Mouse (Mus musculus): ENCODE measurements at regions not wholly inside any gene's neighbourhood (a gene's known extent, or its start where the extent isn't known, plus 50 kb on each side); places are given as distances from the start of the nearest gene placed in this dataset.
"Not testable (repeated sequence)": the region's sequence is repeated elsewhere in the genome, so short reads cannot be mapped to it uniquely, and the experiment has no call there.

DNA sequence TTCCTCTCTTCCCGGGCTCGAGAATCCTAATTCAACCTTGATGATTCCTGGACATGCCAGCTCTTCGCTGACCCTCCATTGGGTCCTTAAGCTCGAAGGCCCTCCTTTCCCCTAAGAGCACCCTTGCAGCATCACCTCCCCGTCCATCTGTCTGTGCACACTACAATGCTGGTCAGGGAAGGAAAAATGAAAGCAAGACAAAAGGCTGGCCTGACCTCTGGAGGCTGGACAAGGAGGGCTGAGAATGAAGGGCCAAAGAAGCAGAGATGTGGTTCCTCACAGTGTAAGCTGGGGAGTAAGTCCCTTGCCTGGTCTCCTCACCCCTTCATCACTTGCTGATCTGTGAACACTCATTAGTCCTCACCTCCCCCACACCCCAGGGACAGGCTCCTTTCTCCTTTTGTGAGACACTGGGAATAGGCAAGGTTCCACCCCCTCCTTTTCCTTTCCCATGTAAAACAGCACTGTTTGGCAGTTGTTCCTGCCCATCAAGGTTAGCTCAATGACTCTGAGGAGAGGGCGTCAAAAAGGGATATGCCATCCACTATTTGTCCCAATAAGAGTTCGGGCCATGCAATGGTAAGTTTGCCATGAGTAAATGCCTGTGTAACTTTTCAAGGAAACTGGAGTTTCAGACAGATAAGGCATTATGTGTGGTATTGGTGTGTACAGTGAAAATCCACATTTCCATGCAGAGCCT, 332.3 kb downstream of the Diras2 start:
- DNase-seq (ENCODE audit: low spot score) = no peak

DNA sequence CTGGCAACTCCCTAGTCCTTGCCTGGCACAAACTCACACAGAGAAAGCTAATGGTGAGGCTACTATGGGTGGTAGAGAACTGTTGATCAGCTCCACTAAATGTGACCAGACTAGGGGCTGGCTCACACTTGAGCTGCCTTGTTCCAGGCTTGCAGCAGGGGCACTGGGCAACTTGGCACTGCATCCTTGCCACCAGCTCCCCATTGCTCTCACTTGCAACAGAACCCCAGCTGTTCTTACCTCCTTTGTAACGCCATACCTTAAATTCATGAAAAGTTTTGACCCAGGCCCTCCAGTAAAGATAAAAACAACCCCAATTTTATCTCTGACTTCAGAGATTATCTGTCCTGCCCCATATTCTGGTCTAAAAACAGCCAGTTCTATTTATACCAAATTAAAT, 328.7 kb downstream of the Diras2 start:
- no peak for DNase-seq (ENCODE audit: low spot score)

DNA sequence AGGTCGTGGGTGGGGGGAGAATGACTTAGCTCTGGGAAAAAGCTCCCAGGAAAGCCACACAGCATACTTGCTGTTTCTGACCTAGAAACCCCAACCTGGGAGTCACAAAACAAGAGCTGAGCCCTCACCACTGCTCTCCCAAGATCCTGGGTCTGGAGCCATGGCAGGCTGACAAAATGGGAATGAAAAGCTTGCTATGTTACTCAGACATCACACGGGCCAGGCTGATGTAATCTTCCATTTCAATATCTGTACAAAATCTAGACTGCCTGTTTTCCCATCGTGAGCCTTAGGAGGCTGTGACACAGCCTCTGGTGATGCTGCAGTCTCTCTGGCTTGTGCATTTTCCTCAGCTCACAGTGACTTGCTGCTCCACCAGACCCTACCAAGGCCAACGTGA, 325.1 kb downstream of the Diras2 start:
- no peak for DNase-seq (ENCODE audit: low spot score)

DNA sequence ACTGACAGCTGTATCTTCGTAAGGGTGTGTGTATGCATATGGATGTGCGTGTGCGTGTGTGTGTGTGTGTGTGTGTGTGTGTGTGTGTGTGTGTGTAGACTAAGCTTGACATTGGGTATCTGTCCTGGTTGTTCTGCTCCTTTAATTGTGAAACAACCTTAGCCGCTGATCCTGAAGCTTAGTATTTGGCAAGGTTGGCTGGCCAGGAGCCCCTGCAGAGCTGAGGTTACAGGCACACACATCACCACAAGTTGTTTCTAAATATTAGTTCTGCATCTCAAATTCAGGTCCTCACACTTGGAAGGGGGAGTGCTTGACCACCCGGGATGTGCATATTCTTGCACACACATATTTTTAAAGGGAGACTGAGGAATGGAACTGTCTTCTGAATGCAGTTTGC, 314.7 kb downstream of the Diras2 start:
- no peak for DNase-seq (ENCODE audit: low spot score)

DNA sequence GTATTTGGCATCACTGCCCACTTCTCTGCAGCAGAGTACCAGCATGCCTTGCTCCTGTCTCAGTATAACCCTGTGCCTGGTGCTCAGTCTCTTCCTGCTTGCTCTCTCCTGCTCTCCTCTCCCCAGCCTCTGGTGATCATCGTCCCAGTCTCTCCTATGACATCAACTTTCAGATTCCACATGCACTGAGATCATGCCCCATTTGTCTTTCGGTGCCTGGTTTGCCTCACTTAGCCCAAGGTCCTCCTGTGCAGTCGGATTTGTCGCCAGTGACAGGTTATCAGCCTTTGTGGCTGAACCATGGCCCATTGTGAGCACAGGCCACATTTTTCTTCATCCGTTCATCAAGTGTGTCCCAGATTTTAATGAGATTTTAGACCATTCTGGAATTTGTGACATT, 314.0 kb downstream of the Diras2 start:
- DNase-seq (ENCODE audit: low spot score) = no peak

DNA sequence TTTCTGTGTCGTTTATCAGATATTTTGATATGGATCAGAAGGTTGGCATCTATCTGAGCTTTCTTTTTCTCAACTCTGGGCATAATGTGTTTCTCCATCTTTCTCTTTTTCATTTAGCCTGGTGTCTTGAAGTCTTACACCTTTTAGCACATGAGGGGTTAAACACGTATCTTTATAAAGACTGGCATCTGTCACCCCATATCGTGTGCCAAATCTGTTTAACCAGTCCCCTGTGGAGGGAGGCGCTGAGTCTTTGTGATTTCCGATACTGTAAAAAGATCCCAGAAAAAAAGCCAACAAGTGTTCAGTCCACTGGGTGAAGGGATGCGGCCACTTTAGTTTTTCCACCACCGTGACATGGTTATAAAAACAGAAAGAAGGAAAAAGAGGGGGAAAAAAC, 313.3 kb downstream of the Diras2 start:
- no peak for DNase-seq (ENCODE audit: low spot score)

DNA sequence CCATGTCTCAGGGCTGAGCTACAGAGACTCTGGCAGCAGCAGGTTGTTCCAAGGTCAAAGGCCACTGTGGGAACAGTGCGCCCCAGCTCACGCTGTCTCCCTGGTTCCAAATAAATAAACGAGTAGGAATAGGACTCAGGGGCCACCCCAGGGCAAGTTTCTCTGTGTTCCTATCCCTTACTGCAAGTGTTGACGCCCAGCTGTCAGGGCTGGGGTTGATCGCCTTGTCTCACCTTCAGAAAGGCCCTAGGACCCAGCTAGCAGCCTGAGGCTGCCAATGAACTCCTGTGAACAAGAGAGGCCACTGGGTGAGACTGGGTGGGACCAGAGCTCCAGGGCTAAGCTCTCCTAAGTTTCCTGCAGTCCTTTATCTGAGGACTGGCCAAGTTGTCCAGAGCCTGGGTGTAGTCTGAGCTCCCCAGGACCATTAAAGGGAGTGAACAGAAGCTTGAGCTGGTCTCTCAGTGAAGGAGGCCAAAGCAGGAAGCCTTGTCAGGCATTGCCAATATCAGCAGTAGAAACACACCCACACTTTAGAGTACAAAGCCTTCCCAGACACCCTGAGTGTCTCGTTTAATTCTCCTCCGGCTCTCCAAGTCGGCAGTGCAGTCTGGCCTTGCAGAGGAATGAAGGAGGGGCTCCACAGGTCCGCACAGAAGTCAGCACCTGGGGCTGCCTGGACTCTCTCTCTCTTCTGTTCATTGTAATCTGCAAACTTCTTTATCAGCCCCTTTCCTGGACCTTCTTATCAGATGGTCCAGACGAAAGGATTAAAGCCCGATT, 308.6 kb downstream of the Diras2 start:
- no peak for DNase-seq (ENCODE audit: low spot score)

DNA sequence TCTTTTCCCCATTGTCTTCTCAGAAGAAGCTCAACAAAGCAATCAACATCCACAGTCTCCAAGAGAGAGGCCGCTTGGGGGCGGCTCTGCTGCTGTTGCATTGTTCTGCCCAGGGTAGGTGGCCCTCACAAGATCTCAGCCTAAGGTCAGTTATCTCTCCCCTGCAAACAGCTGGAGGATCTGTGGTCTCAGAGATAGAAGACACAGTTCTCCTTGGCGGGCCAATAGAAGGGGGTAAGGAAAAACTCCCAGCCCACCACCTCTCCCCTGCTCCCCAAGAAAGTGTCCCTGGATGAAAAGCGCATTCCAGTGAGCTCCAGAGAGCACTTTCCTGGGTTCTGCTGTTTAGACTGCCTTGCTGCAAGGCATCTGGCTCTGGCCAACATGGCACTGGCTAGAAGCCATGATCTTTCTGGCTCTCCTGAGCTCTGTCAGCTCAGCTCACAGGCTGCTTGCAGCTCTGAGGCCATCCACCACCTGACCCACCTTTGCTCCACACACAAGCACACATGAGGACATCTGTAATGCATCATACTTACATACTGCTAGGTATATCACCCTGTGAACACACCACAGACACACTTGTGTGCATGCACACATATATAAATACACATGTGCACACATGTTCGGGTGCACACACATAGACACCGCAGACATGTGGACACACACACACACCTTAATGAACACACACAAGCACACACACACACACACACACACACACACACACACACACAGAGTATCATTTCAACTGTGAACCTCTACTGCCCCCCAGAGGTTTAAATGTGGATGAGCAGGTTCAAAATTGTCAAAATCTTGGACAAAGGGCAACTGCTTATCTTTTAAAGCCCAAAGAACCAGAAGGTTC, 307.7 kb downstream of the Diras2 start:
- peak; percentile 27 for DNase-seq (ENCODE audit: low spot score)

DNA sequence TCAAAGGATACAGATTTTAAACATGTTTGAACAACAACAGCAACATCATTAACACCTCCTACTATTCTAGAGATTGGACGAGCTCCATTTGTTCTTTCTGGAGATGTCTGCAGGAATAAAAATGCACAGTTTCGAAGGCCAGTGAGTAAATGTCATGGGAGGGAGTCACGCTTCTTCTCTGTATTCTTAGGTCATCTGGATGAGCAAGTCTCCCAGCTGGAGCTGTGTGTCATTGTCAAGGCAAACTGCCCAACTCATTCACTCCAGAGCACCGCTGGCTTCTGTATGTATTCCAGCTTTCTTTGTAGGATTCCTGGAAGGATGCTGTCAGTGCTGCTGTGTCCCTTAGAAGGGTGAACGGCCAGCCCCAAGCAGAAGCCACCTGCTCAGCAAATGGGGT, 297.1 kb downstream of the Diras2 start:
- DNase-seq (ENCODE audit: low spot score) = no peak

DNA sequence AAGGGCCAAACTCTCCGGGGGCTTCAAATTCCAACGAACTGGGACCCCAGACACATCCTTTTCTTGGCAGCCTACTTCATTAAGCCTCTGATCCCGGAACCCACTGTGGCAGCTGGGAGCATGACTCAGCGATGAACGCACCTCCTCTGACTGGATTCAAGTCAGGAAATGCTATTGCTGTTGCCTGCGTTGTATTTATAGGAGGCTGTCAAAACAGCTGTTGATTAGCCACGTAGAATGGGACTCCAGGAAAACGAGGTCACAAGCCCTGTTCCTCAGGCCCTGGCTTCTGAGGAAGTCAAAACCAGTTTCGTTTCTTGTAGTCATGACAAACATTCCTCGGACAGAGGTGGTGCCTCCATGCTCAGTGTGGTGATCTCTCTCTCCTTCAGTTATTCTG, 295.0 kb downstream of the Diras2 start:
- no peak for DNase-seq (ENCODE audit: low spot score)

DNA sequence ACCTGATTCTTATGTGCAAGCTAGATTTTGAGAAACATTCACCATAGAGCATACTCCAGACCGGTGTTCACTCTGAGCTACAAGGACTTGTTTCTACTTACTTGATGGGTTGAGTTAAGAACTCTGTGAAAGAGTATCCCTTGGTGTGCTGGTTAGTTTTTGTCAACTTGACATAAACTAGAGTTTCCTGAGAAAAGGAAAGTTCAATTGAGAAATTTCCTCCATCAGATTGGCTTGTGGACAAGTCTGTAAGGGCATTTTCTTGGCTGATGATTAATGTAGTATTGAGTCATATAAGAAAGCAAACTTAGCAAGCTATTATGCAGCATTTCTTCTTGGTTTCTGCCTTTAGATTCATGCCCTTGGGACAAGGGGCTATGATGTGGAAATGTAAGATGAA, 291.5 kb downstream of the Diras2 start:
- DNase-seq (ENCODE audit: low spot score) = no peak

DNA sequence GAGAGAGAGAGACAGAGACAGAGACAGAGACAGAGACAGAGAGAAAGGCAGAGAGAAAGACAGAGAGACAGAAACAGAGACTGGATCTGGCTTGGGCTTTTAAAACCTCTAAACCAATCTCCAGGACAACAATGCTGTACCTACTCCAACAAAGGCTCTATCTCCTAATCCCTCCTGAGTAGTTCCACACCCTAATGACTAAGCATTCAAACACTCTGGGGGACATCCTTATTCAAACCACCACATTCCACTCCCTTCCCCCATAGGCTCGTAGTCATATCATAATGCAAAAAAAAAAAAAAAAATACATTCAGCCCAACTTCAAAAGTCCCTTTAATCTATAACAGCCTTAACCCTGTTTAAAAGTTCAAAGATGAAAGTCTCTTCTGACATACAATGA, 289.3 kb downstream of the Diras2 start:
- no peak for DNase-seq (ENCODE audit: low spot score)

DNA sequence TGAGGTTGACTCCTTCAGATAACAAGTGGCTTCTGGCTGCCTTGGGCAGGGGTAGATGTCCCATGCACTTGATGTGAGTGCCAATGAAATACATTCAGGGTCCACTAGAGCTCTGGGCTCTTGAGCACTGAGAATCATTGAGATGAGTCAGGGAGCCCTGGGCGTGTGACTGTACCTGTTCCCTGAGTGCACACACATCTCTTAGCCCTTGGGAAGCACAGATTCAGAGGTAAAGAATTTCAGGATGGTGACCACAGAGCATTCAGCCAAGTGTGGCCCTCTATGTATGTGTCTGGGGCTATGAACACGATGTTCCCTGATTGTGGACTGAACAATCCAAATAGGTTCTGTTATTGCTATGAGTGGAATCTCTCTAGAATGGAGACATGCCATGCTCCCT, 281.6 kb downstream of the Diras2 start:
- no peak for DNase-seq (ENCODE audit: low spot score)

DNA sequence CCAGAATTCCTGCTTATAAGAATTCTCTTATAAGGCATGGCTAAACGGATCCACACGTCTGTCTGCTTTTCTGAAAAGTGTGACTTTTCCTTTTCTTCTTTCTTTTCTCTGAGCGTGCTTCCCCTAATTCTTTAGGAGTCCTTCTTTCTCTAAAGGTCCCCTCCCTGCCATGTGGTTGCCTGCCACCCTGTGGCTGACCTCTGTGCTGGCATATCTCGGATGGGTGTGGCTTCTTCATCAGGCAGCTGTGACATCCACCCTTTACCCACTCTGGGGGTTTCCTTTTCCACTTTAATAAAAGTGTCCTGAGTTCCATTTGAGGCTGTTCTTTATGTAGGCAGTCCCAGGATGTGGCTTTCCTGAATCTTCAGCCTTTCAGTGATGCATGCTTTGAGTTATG, 280.7 kb downstream of the Diras2 start:
- DNase-seq (ENCODE audit: low spot score) = no peak

DNA sequence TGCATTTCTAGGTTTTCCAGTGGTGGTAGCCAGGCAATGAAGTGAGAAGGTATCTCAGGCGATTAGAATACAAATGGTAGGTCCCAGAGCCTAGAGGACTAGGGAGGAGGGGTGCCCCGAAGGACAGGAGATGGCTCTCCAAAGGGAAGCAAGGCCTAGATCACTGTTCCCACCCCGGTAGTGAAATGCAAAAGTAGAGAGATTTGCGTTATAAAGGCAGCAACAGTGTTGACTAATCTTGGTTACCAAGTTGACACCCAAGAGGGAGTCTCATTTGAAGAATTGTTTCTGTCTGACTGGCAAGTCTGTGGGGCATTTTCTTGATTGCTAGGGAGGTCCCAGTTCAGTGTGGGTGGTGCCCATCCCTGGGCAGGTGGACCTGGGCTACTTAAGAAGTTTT, 278.8 kb downstream of the Diras2 start:
- no peak for DNase-seq (ENCODE audit: low spot score)

DNA sequence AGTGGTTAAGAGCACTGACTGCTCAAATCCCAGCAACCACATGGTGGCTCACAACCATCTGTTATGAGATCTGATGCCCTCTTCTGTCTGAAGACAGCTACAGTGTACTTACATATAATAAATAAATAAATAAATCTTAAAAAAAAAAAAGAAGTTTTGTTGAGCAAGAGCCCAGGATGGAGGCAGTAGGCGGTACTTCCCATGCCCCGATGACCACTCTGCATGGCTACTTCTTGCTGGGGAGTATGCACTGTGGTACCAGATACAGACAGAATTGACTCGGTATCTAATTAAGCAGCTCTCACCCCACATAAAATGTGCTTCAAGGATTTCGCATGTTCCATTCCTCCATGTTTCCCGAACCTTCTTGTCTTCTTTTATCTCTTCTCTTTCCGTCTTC, 278.4 kb downstream of the Diras2 start:
- DNase-seq (ENCODE audit: low spot score) = not testable (repeated sequence)

DNA sequence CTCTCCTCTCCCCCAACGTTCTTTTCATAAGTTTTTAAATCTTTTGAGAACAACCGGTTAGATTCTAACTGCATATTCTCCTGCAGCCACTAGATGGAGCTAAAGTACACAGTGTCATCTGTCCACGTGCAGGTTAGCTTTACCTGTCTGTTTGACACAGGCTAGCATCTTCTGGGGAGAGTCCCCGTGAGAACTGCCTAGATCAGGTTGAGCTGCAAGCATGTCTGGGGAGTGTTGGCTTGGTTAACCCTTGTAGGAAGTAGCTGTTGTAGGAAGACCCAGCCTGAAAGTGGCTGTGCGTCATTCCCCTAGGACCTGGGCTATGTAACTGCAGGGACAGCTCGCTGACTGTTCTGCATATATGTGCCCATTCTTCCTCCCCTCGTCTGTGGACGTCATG, 277.9 kb downstream of the Diras2 start:
- peak; percentile 29 for DNase-seq (ENCODE audit: low spot score)

DNA sequence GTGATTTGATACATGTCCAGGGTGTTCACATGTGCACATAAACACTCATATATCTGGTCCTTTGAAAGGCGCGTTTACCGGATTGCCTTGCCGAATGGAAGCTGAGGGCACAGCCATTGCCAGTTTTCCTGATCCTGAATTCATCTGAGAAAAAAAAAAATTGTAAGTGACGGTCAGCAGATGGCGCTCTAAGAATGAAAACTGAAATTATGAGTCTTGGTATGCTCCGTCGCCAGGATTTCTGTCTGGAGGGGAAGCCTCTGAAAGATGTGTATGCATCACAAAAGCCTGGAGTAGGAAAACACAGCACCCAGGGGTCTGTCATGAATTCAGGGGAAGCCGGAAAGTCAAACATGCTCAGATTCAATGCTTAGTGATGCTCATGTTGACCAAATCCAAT, 276.9 kb downstream of the Diras2 start:
- no peak for DNase-seq (ENCODE audit: low spot score)

DNA sequence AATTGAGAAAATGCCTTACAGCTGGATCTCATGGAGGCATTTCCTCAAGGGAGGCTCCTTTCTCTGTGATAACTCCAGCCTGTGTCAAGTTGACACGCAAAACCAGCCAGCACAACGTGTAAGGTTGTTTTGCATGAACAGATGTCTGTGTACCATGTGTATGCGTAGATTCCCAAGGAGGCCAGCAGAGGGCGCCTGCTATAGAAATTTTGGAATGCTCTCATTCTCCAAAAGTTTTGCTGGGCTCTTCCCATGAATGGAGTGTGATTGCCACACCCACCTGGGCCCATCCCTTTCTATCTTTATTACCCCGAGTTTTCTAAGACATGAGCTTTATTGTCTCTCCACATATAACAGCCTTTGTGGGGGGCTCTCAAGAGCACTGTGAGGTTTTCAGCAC, 275.4 kb downstream of the Diras2 start:
- no peak for DNase-seq (ENCODE audit: low spot score)

DNA sequence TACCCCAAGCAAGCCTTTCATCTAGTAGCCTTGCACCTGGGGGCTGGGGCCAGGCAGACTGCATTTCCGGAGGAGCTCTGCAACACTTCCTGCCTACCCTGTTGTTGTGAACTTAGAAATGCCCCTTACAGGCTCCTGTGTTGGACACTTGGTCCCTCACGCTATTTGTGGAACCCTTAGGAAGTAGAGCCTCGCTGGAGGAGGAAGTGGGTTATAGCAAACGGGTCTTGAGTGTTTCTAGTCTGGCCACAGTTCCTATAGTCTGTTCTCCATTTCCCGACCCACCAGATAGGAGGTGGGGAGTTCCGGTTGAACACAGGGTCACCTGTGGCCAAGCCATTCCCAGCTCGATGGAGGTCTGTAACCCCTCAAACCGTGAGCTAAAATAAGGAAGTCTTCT, 272.7 kb downstream of the Diras2 start:
- DNase-seq (ENCODE audit: low spot score) = no peak

DNA sequence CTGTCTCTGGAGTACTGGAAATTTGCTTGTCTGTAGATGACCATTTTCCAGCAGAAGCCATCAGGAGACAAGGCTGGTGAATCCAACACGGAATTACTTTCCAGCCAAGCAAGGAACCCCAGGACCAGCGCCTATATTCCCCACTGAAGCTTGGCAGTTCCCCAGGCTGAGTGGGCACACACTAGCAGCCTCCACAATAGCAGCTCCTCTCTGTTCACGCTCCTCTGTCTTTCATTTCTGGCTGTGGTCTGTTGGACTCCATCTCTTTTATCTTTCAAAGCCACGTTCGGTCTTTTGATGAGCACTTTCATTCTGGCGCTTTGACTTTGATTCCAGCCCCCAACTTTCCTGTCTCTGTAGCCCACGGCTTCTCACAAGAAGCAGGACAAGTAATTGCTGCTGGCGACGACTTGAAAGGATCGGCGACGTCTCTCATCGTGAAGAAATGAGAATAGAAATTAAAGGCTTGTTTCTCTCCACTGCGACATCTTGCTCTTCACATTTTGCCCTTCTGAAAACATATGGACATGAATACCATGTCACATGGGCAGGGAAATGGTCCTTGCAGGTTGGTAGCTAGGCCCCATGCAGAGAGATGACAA, 268.0 kb downstream of the Diras2 start:
- DNase-seq (ENCODE audit: low spot score) = no peak

DNA sequence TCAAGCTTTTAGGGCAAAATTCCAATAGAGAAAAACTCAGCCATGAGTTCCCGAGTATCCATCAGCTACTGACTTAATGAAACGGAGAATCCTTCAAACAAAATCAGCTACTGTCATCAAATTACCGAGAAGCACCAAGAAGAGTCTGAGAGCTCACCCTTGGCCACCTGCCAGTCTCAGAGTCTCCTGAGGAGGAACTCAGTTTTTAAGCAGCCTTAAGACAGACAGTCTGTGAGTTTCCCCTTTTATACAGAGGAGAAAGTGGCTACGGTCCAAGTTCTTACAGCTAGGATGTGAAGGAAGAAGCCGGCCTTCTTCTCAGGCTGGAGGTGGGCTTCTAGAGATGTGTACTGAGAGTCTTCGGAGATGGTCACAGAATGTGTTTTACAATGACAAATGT, 262.8 kb downstream of the Diras2 start:
- DNase-seq (ENCODE audit: low spot score) = no peak

Data from T-cell, adult 2 months (primary cell).